Mouse (Mus musculus): ENCODE results near the gene Cacnb4.
A peak's percentile ranks its signal among the peaks of the same experiment; 100 is the strongest.

The Cacnb4 gene

DNA sequence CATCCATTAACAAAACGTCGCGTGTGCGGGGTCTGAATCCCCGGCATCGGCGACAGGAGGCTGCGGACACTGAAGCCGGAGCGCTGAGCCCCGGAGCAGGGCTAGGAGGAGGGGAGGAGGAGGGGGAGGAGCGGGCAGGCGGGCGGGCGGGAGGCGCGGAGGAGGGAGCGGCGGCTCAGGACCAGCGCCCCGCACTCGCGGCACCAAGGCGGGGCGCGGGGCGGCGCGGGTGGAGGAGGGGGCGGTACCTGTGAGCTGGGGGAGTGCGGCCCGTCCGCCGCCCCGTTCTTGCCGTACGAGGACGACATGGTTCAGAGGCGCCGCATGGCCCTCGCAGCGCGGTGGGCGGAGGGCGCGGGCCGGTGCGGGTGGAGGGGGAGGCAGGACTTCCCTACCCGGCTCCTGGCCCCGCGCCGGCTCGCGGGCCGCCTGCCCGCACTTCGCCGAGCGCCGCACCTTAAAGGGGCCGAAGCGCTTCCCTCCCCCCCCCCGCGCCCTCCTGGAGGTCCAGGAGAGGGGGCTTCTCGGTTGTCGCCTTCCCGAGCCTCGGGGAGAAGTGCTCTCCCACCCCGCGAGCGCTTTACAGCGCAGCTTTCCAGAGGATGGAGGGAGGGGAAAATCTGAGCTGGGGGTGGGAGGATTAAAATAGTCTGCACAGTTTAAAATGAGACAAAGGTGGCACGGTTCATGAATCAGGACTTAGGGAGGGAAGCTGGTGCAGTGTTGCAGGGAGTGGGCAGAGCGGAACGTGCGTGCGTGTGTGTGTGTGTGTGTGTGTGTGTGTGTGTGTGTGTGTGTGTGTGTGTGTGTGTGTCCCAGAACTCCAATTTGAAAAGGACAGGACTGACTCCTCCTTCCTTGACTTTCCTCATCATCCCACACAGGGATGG lies at the start of gene Cacnb4:
Cacnb4 (minus strand) TSS at position 809 of the 890 bp plus-strand sequence.
- peak; percentile 73 to 79 for DNase-seq

DNA sequence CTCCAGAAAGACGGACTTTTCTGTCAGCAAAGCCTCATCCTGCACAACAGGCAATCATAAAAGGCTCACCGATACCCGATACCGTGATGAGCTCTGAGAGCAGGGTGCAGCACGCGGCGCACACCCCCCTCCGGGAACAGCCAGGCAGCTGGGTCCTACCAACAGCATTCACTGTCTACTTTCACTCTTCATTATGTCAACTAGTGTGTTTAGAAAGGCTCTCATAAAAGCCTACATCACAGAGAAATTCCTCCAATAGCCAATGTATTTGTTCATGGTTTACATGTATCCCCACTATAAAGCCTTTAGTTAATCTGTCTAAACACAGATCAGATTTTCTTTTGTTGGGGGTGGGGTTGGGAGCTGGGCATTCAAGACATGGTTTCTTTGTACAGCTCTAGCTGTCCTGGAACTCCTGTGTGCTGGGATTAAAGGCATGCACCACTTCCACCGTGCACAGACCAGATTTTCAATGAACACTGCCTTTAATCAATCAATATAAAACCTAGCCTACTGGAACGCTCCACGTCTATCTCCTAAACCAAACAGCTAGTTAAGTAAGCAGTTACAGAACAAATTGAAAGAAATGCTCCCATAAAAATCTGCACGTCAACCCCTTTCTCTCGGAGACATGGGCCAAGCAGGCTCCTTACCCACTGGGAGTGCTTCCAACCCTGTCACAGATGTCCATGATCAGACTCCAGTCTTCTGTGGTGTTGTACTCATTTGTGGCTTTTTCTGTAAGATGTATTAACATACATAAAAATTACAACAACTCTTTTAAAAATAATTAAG lies 43.8 kb upstream of the Cacnb4 start:
- peak in 1 of 2 experiments; percentile 22 for DNase-seq

DNA sequence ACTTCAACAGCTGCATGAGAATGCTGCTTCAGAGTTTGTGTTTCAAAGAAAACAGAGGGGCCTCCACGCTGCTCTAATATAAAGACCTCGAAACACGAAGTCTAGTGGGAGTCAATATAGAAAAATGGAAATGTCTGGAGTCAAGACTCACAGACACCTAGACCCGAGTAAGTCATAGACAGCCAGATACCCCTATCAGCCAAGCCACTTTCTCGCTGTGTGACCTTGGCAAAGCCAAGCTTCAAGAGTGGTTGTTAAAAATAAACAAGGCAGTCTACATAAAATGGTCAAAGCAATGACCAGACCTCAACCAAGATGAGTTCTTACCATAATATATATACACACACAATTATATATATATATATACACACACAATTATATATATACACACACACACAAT lies 40.4 kb upstream of the Cacnb4 start:
- DNase-seq: no peak

GRCm38 (mm10) chr2:52715538-52715937 lies 38.9 kb upstream of the Cacnb4 start:
- no peak for DNase-seq

GRCm38 (mm10) chr2:52714111-52714510 lies 37.5 kb upstream of the Cacnb4 start:
- no peak for DNase-seq

DNA sequence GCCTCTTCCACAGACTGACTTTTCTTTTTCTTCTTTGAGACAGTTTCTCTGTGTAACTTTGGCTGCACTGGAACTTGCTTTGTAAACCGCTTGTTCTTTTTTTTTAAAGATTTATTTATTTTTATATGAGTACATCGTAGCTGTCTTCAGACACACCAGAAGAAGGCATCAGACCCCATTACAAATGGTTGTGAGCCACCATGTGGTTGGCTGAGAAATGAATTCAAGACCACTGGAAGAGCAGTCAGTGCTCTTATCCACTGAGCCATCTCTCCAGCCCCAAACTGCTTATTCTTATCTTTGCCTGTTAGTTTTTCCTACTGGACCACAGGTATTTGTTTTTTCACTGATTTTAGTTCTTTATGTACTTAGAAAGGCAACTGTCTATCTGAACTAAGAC lies 34.2 kb upstream of the Cacnb4 start:
- no peak for DNase-seq

DNA sequence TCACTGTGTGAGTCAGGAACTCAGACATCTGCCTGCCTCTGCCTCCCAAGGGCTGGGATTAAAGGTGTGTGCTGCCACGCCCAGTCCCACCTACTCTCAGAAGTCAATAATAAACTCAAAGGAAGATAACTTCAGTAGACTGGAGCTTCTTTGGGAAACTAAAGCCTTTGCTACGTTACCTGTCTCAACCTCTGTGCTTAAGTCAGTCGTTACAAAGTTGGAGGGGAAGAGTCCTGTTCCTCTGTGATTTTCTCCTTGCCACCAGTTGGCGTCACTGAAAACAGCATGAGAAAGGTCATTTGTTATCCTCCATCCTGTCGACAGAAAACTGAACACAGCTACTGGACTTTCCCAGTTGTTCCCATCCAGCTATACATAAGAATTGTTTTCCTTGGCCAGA lies 32.8 kb upstream of the Cacnb4 start:
- no peak for DNase-seq

DNA sequence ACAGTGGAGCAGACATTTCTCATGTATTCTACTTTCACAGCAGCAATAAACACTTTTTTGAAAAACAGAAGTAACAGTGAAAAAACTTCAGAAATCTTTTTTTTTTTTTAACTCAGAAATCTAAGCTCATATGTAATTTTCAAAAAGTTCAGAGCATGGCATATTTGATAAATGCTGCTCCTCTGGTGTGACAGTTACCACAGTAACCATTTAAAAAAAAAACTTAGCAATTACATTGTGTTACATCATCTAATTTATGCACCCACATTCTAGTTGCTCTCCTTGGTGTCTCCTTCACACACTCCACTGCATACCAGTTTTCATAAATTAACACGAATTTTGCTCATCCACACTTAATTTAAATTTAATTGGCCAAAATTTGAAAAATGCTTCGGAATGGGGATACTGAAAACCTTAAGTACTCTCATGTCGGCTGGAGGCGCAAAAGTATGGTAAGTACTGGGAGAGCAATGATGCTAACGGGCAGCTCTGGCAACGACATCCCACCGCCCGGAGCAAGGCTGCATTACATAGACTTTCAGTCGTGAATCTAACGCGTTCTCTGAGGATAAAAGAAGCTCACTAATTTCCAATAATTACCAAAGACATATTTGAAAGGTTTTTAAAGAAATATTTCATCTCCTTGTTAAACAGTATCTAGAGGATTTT lies 24.9 kb upstream of the Cacnb4 start:
- DNase-seq: no peak

GRCm38 (mm10) chr2:52700352-52700751 lies 23.7 kb upstream of the Cacnb4 start:
- DNase-seq: no peak

GRCm38 (mm10) chr2:52694604-52695003 lies 18.0 kb upstream of the Cacnb4 start:
- DNase-seq: no peak

GRCm38 (mm10) chr2:52691745-52692144 lies 15.1 kb upstream of the Cacnb4 start:
- no peak for DNase-seq

GRCm38 (mm10) chr2:52686601-52687000 lies 10.0 kb upstream of the Cacnb4 start:
- DNase-seq: no peak

GRCm38 (mm10) chr2:52677589-52677988 lies 958 bp upstream of the Cacnb4 start:
- DNase-seq: no peak

GRCm38 (mm10) chr2:52676913-52677303 lies 277 bp upstream of the Cacnb4 start:
- peak; percentile 29 to 36 for DNase-seq

- peak; percentile 50 to 59 for DNase-seq
These were observed 1.2 kb downstream of the Cacnb4 start for GRCm38 (mm10) chr2:52675278-52675987.

GRCm38 (mm10) chr2:52674886-52675277 lies 1.7 kb downstream of the Cacnb4 start:
- DNase-seq: peak; percentile 47 to 61

DNA sequence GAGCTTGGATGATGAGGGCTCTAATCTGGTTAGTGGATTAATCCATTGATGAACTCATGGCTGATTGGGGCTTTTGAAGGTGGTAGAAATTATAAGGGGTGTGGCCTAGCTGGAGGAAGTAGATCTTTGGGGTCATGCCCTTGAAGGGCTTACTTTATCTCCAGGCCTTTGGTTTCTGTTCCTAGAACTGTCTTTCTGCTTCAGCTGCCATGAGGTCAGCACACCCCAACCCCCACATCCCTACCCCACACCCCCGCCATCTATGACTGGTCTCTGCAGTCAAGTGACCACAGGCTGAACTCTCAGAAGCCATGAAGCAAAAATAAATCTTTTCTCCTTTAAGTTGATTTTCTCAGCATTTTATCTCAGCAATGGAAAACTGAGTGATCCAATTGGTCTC lies 3.5 kb downstream of the Cacnb4 start:
- DNase-seq: no peak

DNA sequence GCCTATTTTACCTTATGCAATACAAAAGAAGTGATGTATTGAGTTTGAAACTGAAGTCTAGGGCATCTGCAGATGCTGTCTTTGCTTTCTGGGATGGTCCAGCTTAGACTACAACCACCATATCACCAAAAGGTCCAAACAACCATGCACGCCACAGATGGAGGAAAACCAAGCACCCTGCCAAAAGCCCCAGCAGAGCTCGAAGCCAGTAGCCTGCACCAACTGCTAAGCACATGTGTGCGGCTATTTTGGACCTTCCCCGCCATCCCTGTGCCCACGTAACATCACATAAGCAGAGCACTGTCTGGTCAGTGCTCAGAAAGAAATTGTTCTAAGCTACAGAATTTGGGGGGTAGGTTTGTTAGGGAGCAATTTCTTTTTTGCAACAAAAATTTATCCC lies 5.9 kb downstream of the Cacnb4 start:
- peak; percentile 44 to 55 for DNase-seq

- no peak for DNase-seq
These were observed 8.2 kb downstream of the Cacnb4 start for GRCm38 (mm10) chr2:52668480-52668879.

DNA sequence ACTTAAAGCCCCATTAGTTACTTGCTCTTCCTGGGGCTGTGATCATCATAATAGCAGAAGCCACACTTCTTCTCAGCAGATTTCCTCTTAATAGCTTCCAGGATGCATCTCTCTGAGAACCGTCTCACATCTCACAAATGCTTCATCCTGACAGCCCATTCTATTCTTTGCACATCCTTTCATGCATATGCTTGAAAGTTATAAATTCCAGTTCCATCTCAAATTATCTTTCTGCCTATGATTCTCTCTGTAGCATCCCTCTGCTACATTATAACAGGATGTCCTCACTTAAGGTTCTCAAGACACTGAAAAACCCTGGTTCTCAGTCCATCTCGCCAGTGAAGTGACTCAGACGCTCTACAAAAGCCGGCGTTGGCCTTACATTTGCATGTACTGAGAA lies 19.9 kb downstream of the Cacnb4 start:
- no peak for DNase-seq

GRCm38 (mm10) chr2:52654541-52654940 lies 22.1 kb downstream of the Cacnb4 start:
- DNase-seq: no peak

- DNase-seq: no peak
These were observed 25.1 kb downstream of the Cacnb4 start for GRCm38 (mm10) chr2:52651547-52651946.
